Comparison of ENCODE assay signal across 16 mouse cellular contexts in the genomic region with DNA sequence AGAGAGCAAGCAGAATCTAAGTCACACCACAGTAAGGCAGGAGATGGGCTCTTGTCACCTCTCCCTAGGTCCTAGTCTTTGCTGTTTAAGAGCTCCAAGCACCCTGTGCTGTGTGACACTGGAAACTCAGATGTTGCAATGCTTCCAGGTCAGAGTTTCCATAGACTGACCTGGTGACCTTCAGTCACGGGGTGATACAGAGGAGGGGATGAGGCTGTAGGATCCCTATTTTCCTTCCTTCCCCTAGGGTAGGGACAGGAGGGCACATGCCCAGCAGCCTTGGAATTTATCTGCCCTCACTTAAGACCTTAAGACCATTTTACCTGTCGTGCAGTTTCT. TPM values are rescaled to one million over a fixed set of nuclear protein-coding genes. Genes with fewer than 3 reads are reported as not detected.
DNase-seq lines count a peak whose midpoint lies in the region; ATAC-seq and TF ChIP-seq lines count a peak whose summit lies in the region.
"Had no signal": no experiment of that assay in that cellular context is flagged by ENCODE, and none has a peak within 500 bp of the region (broad histone marks: within the 10 kb centered on the region; RNA-seq: fewer than 3 reads in every experiment).

No protein-coding gene starts in this region.

- 62% methylated on average over 2 of the region's 2 CpGs for WGBS in spleen, adult 2 months
- WGBS in liver, embryonic 13.5 days (ENCODE audit: insufficient replicate concordance) = 32% methylated on average over 2 of the region's 2 CpGs

- no peak overlapping the region for H3K9ac ChIP-seq in liver, embryonic 13.5 days

- no peak for TF ChIP-seq CTCF in gastrocnemius, adult 2 months (IDR thresholded peaks at IDR 0.05)
- no peak for TF ChIP-seq CTCF in spleen, adult 2 months (IDR thresholded peaks at IDR 0.05; ENCODE audit: extremely low read depth, insufficient read depth, insufficient read length, insufficient replicate concordance)

- H3K36me3 ChIP-seq in spleen, adult 2 months (ENCODE audit: control insufficient read depth, insufficient read depth, low read length) = no peaks in the 10 kb centered on the region
- no peaks in the 10 kb centered on the region for H3K36me3 ChIP-seq in liver, embryonic 13.5 days
- H3K36me3 ChIP-seq: embryonic facial prominence, embryonic 10.5 days; G1E had no signal

- no peak overlapping the region for H3K4me3 ChIP-seq in gastrocnemius, adult 2 months
- no peak overlapping the region for H3K4me3 ChIP-seq in spleen, adult 2 months (ENCODE audit: extremely low read depth, insufficient read depth, insufficient read length)
- no peak overlapping the region for H3K4me3 ChIP-seq in liver, embryonic 13.5 days (replicated peaks)

- no peak for TF ChIP-seq POLR2A in spleen, adult 2 months (IDR thresholded peaks at IDR 0.05; ENCODE audit: low read depth, low read length)

- H3K27ac ChIP-seq in gastrocnemius, adult 2 months = peak overlapping the region; percentile 72
- peak overlapping the region; percentile 21; the same call in 1 of the 2 replicates for H3K27ac ChIP-seq in spleen, adult 2 months (ENCODE audit: insufficient read depth, low read length)
- H3K27ac ChIP-seq in liver, embryonic 13.5 days = no peak overlapping the region
- H3K27ac ChIP-seq: macrophage had no signal

- no peak for DNase-seq in gastrocnemius, adult 2 months
- no peak for DNase-seq in gastrocnemius, adult 18-20 months (ENCODE audit: low spot score)
- no peak for DNase-seq in spleen, adult 2 months (ENCODE audit: low read depth in 1 of 2, low spot score in 2 of 2)
- DNase-seq in spleen, postnatal 4 days (ENCODE audit: low spot score in 2 of 2) = no peak
- DNase-seq in liver, embryonic 13.5 days = no peak
- DNase-seq in natural killer cell, adult 2 months (ENCODE audit: low spot score in 2 of 2) = no peak
- no peak for DNase-seq in ovary, postnatal 36 days (ENCODE audit: low spot score)
- DNase-seq in thymus, postnatal 10 days (ENCODE audit: low spot score in 2 of 2) = no peak
- DNase-seq: adrenal gland, postnatal 14 days; B cell, adult 2 months; kidney, adult 2 months; right cerebral cortex, postnatal 14 days had no signal

- H3K4me1 ChIP-seq in spleen, adult 2 months (ENCODE audit: control insufficient read depth, insufficient read depth, insufficient read length) = peaks cover 6% of the 10 kb centered on the region; the same call in 1 of the 2 replicates
- peaks cover 25% of the 10 kb centered on the region for H3K4me1 ChIP-seq in liver, embryonic 13.5 days (replicated peaks)

- H3K9me3 ChIP-seq in liver, embryonic 13.5 days (replicated peaks) = no peaks in the 10 kb centered on the region
- H3K9me3 ChIP-seq: embryonic facial prominence, embryonic 10.5 days; G1E had no signal

- no peak overlapping the region for H3K4me2 ChIP-seq in liver, embryonic 13.5 days

- no peaks in the 10 kb centered on the region for H3K27me3 ChIP-seq in spleen, adult 2 months (ENCODE audit: control insufficient read depth, insufficient read depth, low read length)
- no peaks in the 10 kb centered on the region for H3K27me3 ChIP-seq in liver, embryonic 13.5 days

- ATAC-seq in liver, embryonic 13.5 days (ENCODE audit: low read depth) = peak; percentile 73

- intact Hi-C loops in gastrocnemius, adult 2 months (cut with DNase I) = no loop called here

RNA-seq across cellular contexts. Expression of a gene that starts 27.4 kb away (rescaled TPM):
- total RNA-seq in gastrocnemius, adult 2 months (2021) = not detected
- not detected for total RNA-seq in gastrocnemius, adult 18-20 months (2021)
- 0.04 TPM in 1 of 2 replicates, not detected in the other for polyA plus RNA-seq in spleen, adult 2 months (2012; rRNA removed)
- polyA plus RNA-seq in liver, embryonic 13.5 days (2015; fragmentation: Nextera tagmentation; extraction: Ambion mirVana) = not detected in 2 replicates
- total RNA-seq: adrenal gland, postnatal 14 days; G1E had no signal
- polyA plus RNA-seq: embryonic facial prominence, embryonic 10.5 days; G1E; hindbrain, embryonic 11.5 days; macrophage had no signal

RNA-seq across cellular contexts. Expression of a gene that starts 46.0 kb away (rescaled TPM):
- total RNA-seq in gastrocnemius, adult 2 months (2021) = 10 to 100 TPM; 74.7 to 87.2 TPM
- total RNA-seq in gastrocnemius, adult 18-20 months (2021) = 10 to 100 TPM; 86.9 to 93.2 TPM
- 5.9 and 6.4 TPM in 2 replicates for polyA plus RNA-seq in spleen, adult 2 months (2012; rRNA removed)
- 148 and 158 TPM in 2 replicates for polyA plus RNA-seq in liver, embryonic 13.5 days (2015; fragmentation: Nextera tagmentation; extraction: Ambion mirVana)
- total RNA-seq: G1E had no signal
- polyA plus RNA-seq: G1E had no signal
